Mouse (Mus musculus) E14TG2a.4 (cell line): ENCODE results near the gene Pard6b.

Source experiments
- H3K27me3 ChIP-seq: 2 replicates; pipeline ENCODE4 v1.6.1; 2014; ENCODE audit warnings: low read length, control low read depth; ENCODE audit not compliant: insufficient read depth
- H3K36me3 ChIP-seq: 2 replicates; pipeline ENCODE4 v1.6.1; 2014; ENCODE audit warnings: low read length, control low read depth; ENCODE audit not compliant: insufficient read depth
- H3K4me1 ChIP-seq: replicated peaks from 2 replicates; pipeline ENCODE4 v1.6.1; 2014; ENCODE audit warnings: low read depth, low read length, control low read depth
- H3K4me3 ChIP-seq: replicated peaks from 2 replicates; pipeline ENCODE4 v1.5.1; 2014; ENCODE audit warnings: mild to moderate bottlenecking, low read length
- H3K9me3 ChIP-seq: 2 replicates; pipeline ENCODE4 v1.6.1; 2014; ENCODE audit warnings: low read length, control low read depth
- CTCF ChIP-seq: conservative IDR thresholded peaks from 2 replicates; pipeline ENCODE4 v1.5.1; 2014; ENCODE audit warnings: low read length
- NANOG ChIP-seq: IDR thresholded peaks from 2 replicates; pipeline ENCODE4 v1.6.1; 2014; ENCODE audit warnings: borderline replicate concordance, low read length, mixed read lengths
- POU5F1 ChIP-seq: IDR thresholded peaks from 2 replicates; pipeline ENCODE4 v1.6.1; 2014; ENCODE audit warnings: low read length, borderline replicate concordance

Pard6b gene

DNA sequence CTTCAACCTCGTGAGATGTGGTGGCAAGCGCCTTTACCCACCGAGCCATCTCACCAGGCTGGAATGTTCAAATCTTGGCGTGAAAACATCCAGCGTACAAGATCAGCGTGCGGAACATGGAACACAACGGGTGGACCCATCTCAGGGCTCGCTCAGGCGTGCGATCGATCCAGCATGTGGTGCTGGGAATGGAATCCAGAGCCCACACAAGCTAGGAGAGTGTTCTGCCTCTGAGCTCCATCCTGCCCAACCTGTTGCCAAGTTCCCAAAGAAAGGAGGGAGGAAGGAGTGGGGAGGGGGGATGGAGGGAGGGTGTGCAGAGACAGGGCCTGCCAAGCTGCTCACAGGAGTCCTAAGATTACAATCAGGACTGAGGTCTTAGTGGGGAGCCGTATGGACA is 35.4 kb upstream of the Pard6b start:
- Histone ChIP-seq H3K4me1 (peaks cover 31% of the 10 kb centered on the region), H3K36me3 (no peaks in the 10 kb centered on the region), H3K9me3 (no peaks in the 10 kb centered on the region), H3K4me3 (no peak overlapping the region), H3K27me3 (peaks cover 40% of the 10 kb centered on the region)
- TF ChIP-seq CTCF (no peak), POU5F1 (no peak), NANOG (no peak)

DNA sequence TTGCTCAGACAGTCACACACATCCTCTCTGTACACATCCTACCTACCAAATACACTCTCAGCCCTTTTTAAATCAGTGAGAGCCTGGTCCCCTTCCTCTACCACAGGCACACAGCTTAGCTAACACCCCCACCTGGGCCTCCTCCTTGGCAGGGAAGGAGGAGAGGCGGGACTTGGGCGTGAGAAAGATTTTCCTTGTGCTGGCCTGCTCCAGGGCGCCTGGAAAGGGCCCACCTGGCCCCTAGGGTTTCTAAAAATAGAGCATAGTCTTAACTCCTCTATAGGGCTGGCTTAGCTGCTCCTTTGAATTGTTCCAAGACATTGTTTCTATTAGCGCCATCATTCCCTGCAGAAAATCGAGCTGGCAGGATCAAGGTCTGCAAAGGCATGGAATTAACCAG is 35.0 kb upstream of the Pard6b start:
- no peaks in the 10 kb centered on the region for H3K36me3 ChIP-seq
- no peak for TF ChIP-seq POU5F1
- H3K27me3 ChIP-seq = peaks cover 45% of the 10 kb centered on the region
- peaks cover 31% of the 10 kb centered on the region for H3K4me1 ChIP-seq
- H3K9me3 ChIP-seq = no peaks in the 10 kb centered on the region
- H3K4me3 ChIP-seq = no peak overlapping the region

DNA sequence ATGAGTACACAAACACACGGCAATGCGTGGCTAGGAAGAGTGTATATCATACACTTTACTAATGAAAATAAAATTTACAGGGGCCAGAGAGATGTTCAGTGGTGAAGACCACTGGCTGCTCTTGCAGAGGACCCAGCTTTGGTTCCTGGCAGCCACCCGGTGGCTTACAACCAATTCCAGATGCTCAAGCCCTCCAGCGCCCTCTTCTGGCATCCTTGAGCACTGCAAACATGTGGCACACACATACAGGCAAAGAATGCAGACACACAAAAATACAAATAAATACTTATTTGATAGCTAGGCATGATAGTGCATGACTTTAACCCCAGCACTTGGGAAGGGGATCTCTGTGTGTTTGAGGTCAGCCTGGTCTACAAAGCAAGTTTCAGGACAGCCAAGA is 34.3 kb upstream of the Pard6b start:
- Histone ChIP-seq H3K9me3 (no peaks in the 10 kb centered on the region), H3K4me1 (peaks cover 31% of the 10 kb centered on the region), H3K36me3 (no peaks in the 10 kb centered on the region), H3K4me3 (no peak overlapping the region), H3K27me3 (peaks cover 52% of the 10 kb centered on the region)
- TF ChIP-seq NANOG (no peak), CTCF (peak; percentile 87), POU5F1 (no peak)

DNA sequence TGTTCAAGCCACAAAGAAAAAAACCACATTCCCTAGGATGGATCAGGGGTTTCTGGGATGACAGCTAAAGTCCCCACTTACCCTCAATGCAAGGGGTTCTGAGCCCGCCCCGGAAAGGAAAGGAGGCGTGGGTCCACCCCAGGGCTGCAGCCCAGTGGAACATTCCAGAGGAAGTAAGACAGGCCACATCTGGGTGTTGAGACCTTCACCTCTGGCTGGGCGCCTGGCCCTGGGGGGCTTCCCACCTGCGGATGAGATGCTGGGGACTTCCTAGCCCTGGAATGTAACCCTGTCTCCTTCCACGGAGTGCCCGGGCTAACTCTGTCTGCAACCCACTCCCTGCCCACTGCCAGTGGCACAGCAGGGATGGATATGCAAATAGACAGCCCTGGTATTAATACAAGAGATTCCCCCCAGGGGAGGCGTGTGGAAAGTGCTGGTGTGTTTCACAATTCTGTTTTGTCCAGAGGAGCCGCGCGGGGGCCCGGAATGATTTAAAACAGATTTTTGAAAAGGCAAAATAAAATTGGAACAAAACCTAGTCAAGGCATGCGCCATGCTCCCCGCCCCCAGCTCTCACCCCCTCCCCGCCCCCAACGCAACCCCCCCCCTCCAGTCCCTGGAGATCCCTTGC is 31.7 kb upstream of the Pard6b start:
- Histone ChIP-seq H3K36me3 (no peaks in the 10 kb centered on the region), H3K9me3 (no peaks in the 10 kb centered on the region), H3K4me3 (peak overlapping the region; percentile 26; the same call in 1 of the 2 replicates), H3K27me3 (peaks cover 59% of the 10 kb centered on the region), H3K4me1 (peaks cover 31% of the 10 kb centered on the region)
- TF ChIP-seq CTCF (no peak), POU5F1 (no peak), NANOG (no peak)

DNA sequence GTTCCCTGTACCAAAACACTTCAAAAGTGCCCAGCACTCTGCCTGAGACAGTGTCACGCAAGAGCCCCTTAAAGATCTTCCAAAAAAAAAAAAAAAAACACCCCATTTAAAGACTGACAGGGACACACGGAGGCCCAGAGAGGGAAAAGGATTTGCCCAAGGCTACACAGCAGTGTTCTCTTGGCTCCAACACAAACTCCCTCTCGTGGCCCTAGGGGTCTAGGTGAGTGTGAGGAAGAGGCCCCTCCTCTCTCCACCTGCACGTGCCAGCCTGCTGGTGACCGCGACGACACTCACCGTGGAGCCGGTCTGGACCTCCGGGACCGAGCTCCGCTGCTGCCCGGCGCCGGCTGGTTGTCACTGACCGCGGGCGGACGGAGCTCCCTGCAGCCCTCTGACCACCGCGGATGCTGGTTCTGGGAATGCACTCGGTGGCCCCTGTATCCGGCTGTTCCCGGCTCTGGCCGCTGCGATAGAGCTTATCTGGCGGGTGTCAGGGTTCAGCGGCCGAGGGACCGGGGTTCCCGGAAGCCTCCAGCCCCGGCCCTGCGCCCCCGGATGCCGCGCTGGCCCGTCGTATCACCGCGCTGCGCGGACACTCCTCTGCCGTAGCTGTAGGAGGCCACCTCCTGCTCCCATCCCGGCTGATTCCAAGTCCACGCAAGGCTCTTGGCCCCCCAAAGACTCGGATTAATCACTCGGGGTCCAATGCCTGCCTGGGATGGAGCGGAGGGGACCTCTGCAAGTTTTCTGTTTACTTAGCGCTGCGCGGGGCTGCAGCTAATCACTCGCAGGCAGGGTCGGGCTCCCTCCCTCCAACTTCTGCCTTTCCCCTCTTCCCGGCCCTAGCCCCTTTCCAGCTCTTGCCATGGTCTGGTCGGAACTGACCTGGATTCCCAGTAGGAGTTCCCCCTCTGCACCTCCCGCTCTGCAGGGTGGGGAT is 30.5 kb upstream of the Pard6b start:
- no peak for TF ChIP-seq CTCF
- no peak for TF ChIP-seq POU5F1
- no peak for TF ChIP-seq NANOG

DNA sequence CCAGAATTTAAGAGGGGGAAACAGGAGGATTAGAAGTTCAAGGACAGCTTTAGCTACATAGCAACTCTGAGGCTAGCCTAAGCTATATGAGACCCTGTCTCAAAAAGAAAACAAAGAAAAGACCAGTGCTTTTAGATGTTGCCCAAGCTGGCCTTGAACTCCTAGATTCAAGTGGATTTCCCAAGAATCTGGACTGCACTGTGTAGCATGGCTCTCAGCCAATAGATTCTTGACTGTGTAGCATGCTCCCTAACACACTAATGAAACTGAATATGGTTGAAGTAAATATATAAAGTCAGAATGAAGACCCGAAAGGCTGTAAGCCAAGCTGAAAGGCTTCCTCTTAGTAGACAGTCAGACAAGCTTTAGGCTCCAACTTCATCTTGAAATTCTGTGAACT is 28.6 kb upstream of the Pard6b start:
- H3K4me3 ChIP-seq = no peak overlapping the region
- H3K4me1 ChIP-seq = peaks cover 23% of the 10 kb centered on the region
- H3K9me3 ChIP-seq = no peaks in the 10 kb centered on the region
- H3K27me3 ChIP-seq = peaks cover 59% of the 10 kb centered on the region
- H3K36me3 ChIP-seq = no peaks in the 10 kb centered on the region
- TF ChIP-seq POU5F1 (no peak), NANOG (no peak), CTCF (no peak)

More for the DNA sequence above, 30.5 kb upstream of the Pard6b start:
- no peaks in the 10 kb centered on the region for H3K9me3 ChIP-seq
- H3K36me3 ChIP-seq = no peaks in the 10 kb centered on the region
- H3K27me3 ChIP-seq = peaks cover 55% of the 10 kb centered on the region
- H3K4me3 ChIP-seq = peak overlapping the region; percentile 83
- H3K4me1 ChIP-seq = peaks cover 24% of the 10 kb centered on the region

DNA sequence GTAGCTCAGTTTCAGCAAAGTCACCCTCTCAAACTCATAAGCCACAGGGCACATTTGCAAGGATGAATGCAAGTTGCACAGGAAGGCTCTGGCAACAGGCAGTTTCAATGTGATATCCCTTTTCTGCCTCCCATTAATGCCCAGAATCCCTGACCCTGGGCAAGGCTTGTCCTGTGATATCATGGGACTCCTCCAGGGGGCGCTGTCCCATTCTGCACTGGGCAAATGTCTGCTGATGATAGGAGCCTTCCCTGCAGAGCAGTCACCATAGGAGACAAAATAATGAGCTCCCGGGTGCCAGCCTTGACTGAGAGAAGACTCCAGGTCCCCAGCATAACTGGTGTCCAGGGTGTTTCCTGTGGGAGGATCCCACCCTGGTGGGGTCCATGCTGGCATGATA is 28.1 kb upstream of the Pard6b start:
- H3K27me3 ChIP-seq = peaks cover 56% of the 10 kb centered on the region
- TF ChIP-seq CTCF = peak; percentile 96
- TF ChIP-seq POU5F1 = no peak
- no peak for TF ChIP-seq NANOG
- H3K4me3 ChIP-seq = no peak overlapping the region
- peaks cover 27% of the 10 kb centered on the region for H3K4me1 ChIP-seq
- H3K9me3 ChIP-seq = no peaks in the 10 kb centered on the region
- no peaks in the 10 kb centered on the region for H3K36me3 ChIP-seq

DNA sequence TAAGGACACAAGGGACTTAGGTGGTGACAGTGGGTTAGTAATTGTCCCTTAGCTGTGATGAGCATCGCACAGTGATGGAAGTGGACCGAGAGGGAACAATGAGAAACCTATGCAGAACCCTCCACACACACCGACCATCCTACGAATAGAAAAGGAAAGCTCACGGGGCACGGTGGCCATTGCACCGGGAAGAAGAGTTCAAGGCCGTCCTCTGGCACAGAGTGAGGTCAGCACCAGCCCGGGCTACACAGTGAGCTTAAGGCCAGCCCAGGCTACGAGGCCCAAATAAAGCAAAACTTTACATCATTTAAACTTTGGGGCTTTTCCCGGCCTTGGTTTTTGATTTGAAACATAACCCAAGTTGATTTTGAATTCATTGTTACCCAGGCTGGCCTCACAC is 26.7 kb upstream of the Pard6b start:
- Histone ChIP-seq H3K9me3 (no peaks in the 10 kb centered on the region), H3K4me1 (peaks cover 31% of the 10 kb centered on the region), H3K36me3 (no peaks in the 10 kb centered on the region), H3K27me3 (peaks cover 44% of the 10 kb centered on the region), H3K4me3 (no peak overlapping the region)
- no peak for TF ChIP-seq CTCF
- TF ChIP-seq POU5F1 = no peak
- no peak for TF ChIP-seq NANOG
